In the genomic region with DNA sequence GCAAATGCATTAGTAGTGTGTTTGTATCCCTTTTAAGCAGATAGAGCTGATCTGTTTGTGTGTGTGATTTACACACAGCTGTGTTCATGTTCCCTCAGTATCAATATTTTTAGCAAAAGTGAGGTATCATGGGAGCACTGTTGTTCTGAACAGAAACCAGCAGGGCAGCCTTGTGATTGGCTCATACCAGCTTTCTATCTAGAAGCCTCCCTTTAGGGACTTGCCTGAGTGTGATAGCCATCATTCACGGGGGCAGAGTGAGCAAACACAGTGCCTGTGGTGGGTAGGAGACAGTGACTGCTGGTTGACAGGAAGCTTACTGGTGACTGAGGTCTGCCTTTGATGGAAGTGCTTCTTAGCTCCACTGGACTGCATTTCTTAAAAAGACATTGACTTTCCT, we compare ENCODE assay signal across 10 mouse cellular contexts.
A peak's percentile ranks its signal among the peaks of the same experiment; 100 is the strongest.
DNase-seq lines count a peak whose midpoint lies in the region; ATAC-seq and TF ChIP-seq lines count a peak whose summit lies in the region.
"Had no signal": no experiment of that assay in that cellular context is flagged by ENCODE, and none has a peak within 500 bp of the region (broad histone marks: within the 10 kb centered on the region; RNA-seq: fewer than 3 reads in every experiment).

No protein-coding gene starts in this region.

- no peak for DNase-seq in gastrocnemius, adult 2 months
- DNase-seq in gastrocnemius, postnatal 14 days: no peak
- DNase-seq in B cell, adult 2 months: peak; percentile 51 to 55
- no peak for DNase-seq in hindbrain, embryonic 11.5 days (ENCODE audit: low spot score)
- DNase-seq in natural killer cell, adult 2 months (ENCODE audit: low spot score in 2 of 2): peak; percentile 76 to 81
- DNase-seq in adrenal gland, adult 2 months: no peak
- no peak for DNase-seq in gastrocnemius, adult 8-10 months (ENCODE audit: low spot score in 2 of 2)
- no peak for DNase-seq in heart, postnatal 36 days

- ATAC-seq in hindbrain, embryonic 11.5 days (ENCODE audit: low FRiP score): no peak

- H3K36me3 ChIP-seq in hindbrain, embryonic 11.5 days (ENCODE audit: control insufficient read depth, insufficient read depth, low read length): no peaks in the 10 kb centered on the region

- H3K9me3 ChIP-seq in hindbrain, embryonic 11.5 days (ENCODE audit: control insufficient read depth, low read length): no peaks in the 10 kb centered on the region

- 61% methylated on average over 1 of the region's 1 CpGs for WGBS in hindbrain, embryonic 11.5 days

- H3K4me3 ChIP-seq in gastrocnemius, adult 2 months: no peak overlapping the region; the same call in 1 of the 2 replicates
- H3K4me3 ChIP-seq in hindbrain, embryonic 11.5 days (ENCODE audit: low read depth, low read length): no peak overlapping the region
- H3K4me3 ChIP-seq: erythroblast, embryonic 14.5 days; myocyte had no signal

- no peak overlapping the region for H3K9ac ChIP-seq in hindbrain, embryonic 11.5 days (ENCODE audit: low read depth, low read length)

- H3K27me3 ChIP-seq in hindbrain, embryonic 11.5 days (ENCODE audit: control insufficient read depth, insufficient read depth, low read length): no peaks in the 10 kb centered on the region

- intact Hi-C loops in gastrocnemius, adult 2 months (cut with DNase I): loop anchor here (5.0 kb wide), 1 partner anchor 39 kb away; no protein-coding TSS in a partner anchor
- intact Hi-C loops in gastrocnemius, postnatal 14 days (cut with DNase I; ENCODE audit: low total_unique reads): loop anchor here (10.0 kb wide), 1 partner anchor 63 kb away; no protein-coding TSS in a partner anchor
- intact Hi-C loops in heart, postnatal 36 days (cut with DNase I): no loop called here

- peaks cover 12% of the 10 kb centered on the region for H3K4me1 ChIP-seq in hindbrain, embryonic 11.5 days (replicated peaks; ENCODE audit: control insufficient read depth, insufficient read depth, low read length)

- no peak overlapping the region for H3K4me2 ChIP-seq in hindbrain, embryonic 11.5 days (replicated peaks; ENCODE audit: low read depth, low read length)

- TF ChIP-seq CTCF in gastrocnemius, adult 2 months (IDR thresholded peaks at IDR 0.05): no peak

- peak overlapping the region; percentile 93 for H3K27ac ChIP-seq in gastrocnemius, adult 2 months
- peak overlapping the region; percentile 91 for H3K27ac ChIP-seq in hindbrain, embryonic 11.5 days (ENCODE audit: low read depth, low read length)

Comparison
In these comparisons a context has a peak if more than half of its experiments do, and no peak if none do; other contexts are left out.
1. DNase-seq: peak in B cell, adult 2 months (2 of 2) and natural killer cell, adult 2 months (2 of 2); none in gastrocnemius, adult 2 months (single experiment), gastrocnemius, postnatal 14 days (single experiment), hindbrain, embryonic 11.5 days (single experiment), adrenal gland, adult 2 months (single experiment), gastrocnemius, adult 8-10 months (0 of 2) and heart, postnatal 36 days (0 of 2).